Mouse (Mus musculus) testis, adult 2 months (tissue): ENCODE data around the gene H1fx.

Source experiments
- CTCF ChIP-seq: fragments of 200-500 bp; IDR thresholded peaks from 2 replicates; pipeline ENCODE4 v1.5.1; 2012; ENCODE audit warnings: low read depth, mild to moderate bottlenecking, inconsistent platforms, low read length, moderate library complexity; ENCODE audit not compliant: control insufficient read depth, insufficient read depth, insufficient replicate concordance
- POLR2A ChIP-seq: fragments of 200-500 bp; IDR thresholded peaks from 2 replicates; pipeline ENCODE4 v1.6.1; 2012; ENCODE audit warnings: low read depth, mild to moderate bottlenecking, inconsistent platforms, low read length, moderate library complexity; ENCODE audit not compliant: control insufficient read depth

- TF ChIP-seq POLR2A (no peak), CTCF (no peak)
These were observed 14.1 kb upstream of the H1fx start for GRCm38 (mm10) chr6:87995519-87995918.
